Comparison of ENCODE assay signal across 15 mouse cellular contexts in genomic region chr14:14991642-14992041, GRCm38 (mm10).
"Had no signal": no experiment of that assay in that cellular context is flagged by ENCODE, and none has a peak within 500 bp of the region (broad histone marks: within the 10 kb centered on the region; RNA-seq: fewer than 3 reads in every experiment).

No protein-coding gene starts in this region.

- H3K27ac ChIP-seq: limb, embryonic 13.5 days; liver, embryonic 15.5 days; midbrain, embryonic 15.5 days; neural tube, embryonic 13.5 days; stomach, embryonic 15.5 days had no signal

- ATAC-seq: midbrain, embryonic 15.5 days had no signal

- H3K4me3 ChIP-seq: limb, embryonic 13.5 days; liver, embryonic 15.5 days; midbrain, embryonic 15.5 days; neural tube, embryonic 13.5 days; stomach, embryonic 15.5 days had no signal

- DNase-seq: kidney, adult 11 months; kidney, adult 9 months; kidney, postnatal 10 days; layer of hippocampus, postnatal 36 days; left cerebral cortex, postnatal 4 days; lung, embryonic 14.5 days; lung, postnatal 10 days; lung, postnatal 4 days; retina, postnatal 1 day; right cerebral cortex, postnatal 14 days had no signal
